Mouse (Mus musculus): ENCODE measurements around the gene Psmb9.
"Not testable (repeated sequence)": the region's sequence is repeated elsewhere in the genome, so short reads cannot be mapped to it uniquely, and the experiment has no call there.

Gene Psmb9

GRCm38 (mm10) chr17:34179913-34180859, 7.4 kb downstream of the Psmb9 start:
- DNase-seq = no peak

- no peak for DNase-seq
Measured at GRCm38 (mm10) chr17:34179019-34179418, 8.5 kb downstream of the Psmb9 start.

- no peak for DNase-seq
Measured at GRCm38 (mm10) chr17:34177179-34177578, 10.4 kb downstream of the Psmb9 start.

- no peak for DNase-seq
Measured at GRCm38 (mm10) chr17:34174075-34174474, 13.5 kb downstream of the Psmb9 start.

GRCm38 (mm10) chr17:34172528-34172927, 15.0 kb downstream of the Psmb9 start:
- no peak for DNase-seq

- peak; percentile 76 to 87 for DNase-seq
Measured at GRCm38 (mm10) chr17:34170877-34171498, 16.6 kb downstream of the Psmb9 start.

- DNase-seq = no peak
Measured at GRCm38 (mm10) chr17:34170487-34170876, 17.1 kb downstream of the Psmb9 start.

GRCm38 (mm10) chr17:34169279-34169678, 18.3 kb downstream of the Psmb9 start:
- peak; percentile 17 to 51 for DNase-seq

- no peak for DNase-seq
Measured at GRCm38 (mm10) chr17:34165033-34165730, 22.4 kb downstream of the Psmb9 start.

GRCm38 (mm10) chr17:34164202-34164895, 23.2 kb downstream of the Psmb9 start:
- peak in 1 of 2 experiments; percentile 18 for DNase-seq

GRCm38 (mm10) chr17:34155534-34155933, 32.0 kb downstream of the Psmb9 start:
- no peak for DNase-seq

GRCm38 (mm10) chr17:34152923-34153322, 34.6 kb downstream of the Psmb9 start, which contains the start of gene H2-DMb1:
Gene H2-DMb1 (plus strand): TSS chr17:34153072.
- no peak for DNase-seq

GRCm38 (mm10) chr17:34144960-34145371, 42.6 kb downstream of the Psmb9 start:
- DNase-seq = no peak

GRCm38 (mm10) chr17:34144221-34144620, 43.3 kb downstream of the Psmb9 start:
- DNase-seq = not testable (repeated sequence)

- DNase-seq = no peak
Measured at GRCm38 (mm10) chr17:34143461-34143860, 44.1 kb downstream of the Psmb9 start.

GRCm38 (mm10) chr17:34143033-34143432, 44.5 kb downstream of the Psmb9 start, which contains the start of gene H2-DMb2:
Gene H2-DMb2 (plus strand): TSS chr17:34143307.
- DNase-seq = no peak

GRCm38 (mm10) chr17:34142456-34143010, 45.0 kb downstream of the Psmb9 start:
- DNase-seq = no peak

- DNase-seq = no peak
Measured at GRCm38 (mm10) chr17:34141448-34141847, 46.1 kb downstream of the Psmb9 start.

- no peak for DNase-seq
Measured at GRCm38 (mm10) chr17:34140240-34140639, 47.3 kb downstream of the Psmb9 start.

- no peak for DNase-seq
Measured at GRCm38 (mm10) chr17:34139416-34139815, 48.1 kb downstream of the Psmb9 start.

- no peak for DNase-seq
Measured at GRCm38 (mm10) chr17:34138655-34139054, 48.9 kb downstream of the Psmb9 start.

GRCm38 (mm10) chr17:34137601-34138000, 50.0 kb downstream of the Psmb9 start:
- DNase-seq = no peak
